Mouse (Mus musculus) cerebellum, adult 2 months (tissue): ENCODE measurements at regions not wholly inside any gene's neighbourhood (a gene's known extent, or its start where the extent isn't known, plus 50 kb on each side); places are given as distances from the start of the nearest gene placed in this dataset.

Experiments
- CTCF ChIP-seq: fragments of 200-500 bp; IDR thresholded peaks from 2 replicates; pipeline ENCODE4 v1.5.1; 2011; ENCODE audit warnings: low read depth, mild to moderate bottlenecking, control low read depth, low read length, moderate library complexity, borderline replicate concordance; ENCODE audit not compliant: insufficient read depth
- POLR2A ChIP-seq: fragments of 200-500 bp; IDR thresholded peaks from 2 replicates; pipeline ENCODE4 v1.6.1; 2011; ENCODE audit warnings: low read length, control low read depth, borderline replicate concordance; ENCODE audit not compliant: insufficient read depth

DNA sequence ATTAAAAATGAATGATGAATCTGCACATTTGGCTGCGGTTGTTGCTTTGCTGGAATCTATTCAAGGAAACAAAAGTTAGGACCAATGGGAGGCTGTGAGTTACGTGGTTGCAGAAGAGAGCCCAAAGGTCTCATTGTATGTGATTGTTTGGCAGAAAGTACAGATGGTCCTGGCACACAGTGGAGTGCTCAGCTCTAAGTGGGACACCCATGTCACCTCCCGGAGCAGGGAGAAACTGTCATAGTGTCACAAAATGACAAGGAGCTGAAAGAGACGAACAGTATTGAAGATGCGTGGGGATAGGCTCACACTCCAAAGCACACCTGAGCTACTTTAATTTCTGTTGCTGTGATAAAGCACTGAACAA is 710.1 kb upstream of the Tmem132c start:
- no peak for TF ChIP-seq POLR2A
- TF ChIP-seq CTCF: no peak
